Mouse (Mus musculus) stomach, adult 2 months (tissue): ENCODE data around the gene Anxa11. TPM values are rescaled to one million over a fixed set of nuclear protein-coding genes. Genes with fewer than 3 reads are reported as not detected.

Experiments
- polyA plus RNA-seq: library from polyadenylated mRNA; depleted of rRNA; stranded (reverse); fragments of >200 nt; gene quantifications from 2 replicates; pipeline ENCODE4 v1.2.3, GENCODE M21; 2012; rRNA removed

Gene Anxa11
- polyA plus RNA-seq: 94.8 and 103 TPM in 2 replicates

DNA sequence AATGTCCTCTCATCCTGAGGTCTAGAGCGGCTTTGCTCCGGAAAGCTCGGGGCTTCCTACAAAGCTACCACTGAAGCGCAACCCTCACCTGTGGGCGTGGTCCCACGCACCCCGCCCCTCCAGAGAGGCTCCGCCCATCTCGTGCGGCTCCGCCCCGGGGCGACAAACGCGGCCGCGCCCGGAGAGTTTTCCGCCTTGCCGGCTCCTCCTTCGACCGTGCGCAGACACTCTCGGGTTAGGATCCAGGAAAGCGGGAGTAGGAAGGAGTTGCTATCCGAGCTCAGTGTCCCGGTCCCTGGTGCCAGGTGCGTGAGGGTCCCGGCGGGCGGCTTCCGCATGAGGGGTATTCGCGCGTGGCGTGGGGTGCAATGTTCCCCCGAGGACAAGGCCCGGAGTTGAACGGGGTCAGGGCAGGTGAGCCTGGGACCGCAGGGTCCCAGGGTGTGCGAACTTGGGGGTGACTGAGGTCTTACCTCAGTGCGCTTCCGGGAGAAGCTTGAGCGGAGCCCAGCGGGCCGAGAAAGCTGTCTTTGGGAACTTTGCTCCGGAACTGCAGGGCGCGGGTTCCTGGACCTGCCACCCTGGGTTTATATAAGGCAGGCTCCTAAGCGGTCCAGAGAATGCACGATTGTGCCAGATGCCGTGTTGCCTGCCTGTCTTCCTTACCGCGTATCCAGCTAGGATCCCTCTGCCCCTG lies at the start of gene Anxa11:
Anxa11 (plus strand) TSS at position 166 of the 697 bp plus-strand sequence.

DNA sequence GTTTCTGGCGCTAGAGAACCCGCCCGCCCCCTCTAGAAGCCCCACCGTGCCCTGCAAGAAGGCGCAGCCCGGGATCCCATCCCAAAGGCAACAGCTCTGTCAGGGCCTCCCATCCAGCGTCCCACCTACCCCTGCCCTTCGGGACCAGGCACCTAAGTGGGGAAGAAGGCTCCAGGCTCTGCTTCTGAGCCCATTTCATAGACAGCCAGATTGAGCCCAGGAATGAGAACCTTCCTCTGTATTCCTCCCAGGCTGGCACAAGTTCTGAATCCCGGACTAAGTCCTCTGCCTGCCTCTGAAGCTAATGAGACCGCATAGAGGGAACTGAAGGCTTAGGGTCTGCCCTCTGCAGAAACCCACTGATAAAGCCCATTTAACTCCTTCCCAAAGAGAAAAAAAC lies 61.0 kb downstream of the Anxa11 start, which contains the start of gene Plac9a:
Plac9a (minus strand) TSS at position 101 of the 400 bp plus-strand sequence.

DNA sequence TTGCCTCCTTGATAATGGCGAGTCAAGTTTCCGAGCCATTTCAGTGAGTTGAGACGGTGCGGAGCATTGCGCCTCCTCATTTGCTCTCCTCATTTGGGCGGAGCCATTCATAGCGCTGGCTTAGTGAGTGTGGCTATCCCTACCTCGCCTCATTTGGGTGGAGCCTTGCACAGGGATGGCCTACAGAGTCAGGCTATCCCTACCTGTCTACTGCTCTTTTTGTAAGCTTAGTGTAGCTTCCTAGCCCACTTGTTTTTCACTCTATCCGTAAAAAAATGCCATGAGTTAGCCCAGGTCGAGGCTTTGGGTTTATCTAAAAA lies 85.6 kb downstream of the Anxa11 start, which contains the start of gene Tmem254a:
Tmem254a (minus strand) TSS at position 111 of the 320 bp plus-strand sequence.

Other genes starting within 250 kb of the Anxa11 start
- gene Ppif, start 148.0 kb upstream of the Anxa11 start, polyA plus RNA-seq: 223 and 254 TPM in 2 replicates
- gene Zcchc24, start 73.1 kb upstream of the Anxa11 start, polyA plus RNA-seq: 9.1 and 11.6 TPM in 2 replicates
- 0.60 and 0.96 TPM in 2 replicates for gene Plac9a, start 60.9 kb downstream of the Anxa11 start, polyA plus RNA-seq
- gene Tmem254a, start 85.5 kb downstream of the Anxa11 start, polyA plus RNA-seq: 4.1 and 7.9 TPM in 2 replicates
- 0.05 TPM in 1 of 2 replicates, not detected in the other for gene Cphx1, start 96.1 kb downstream of the Anxa11 start, polyA plus RNA-seq
- 0.40 TPM in 1 of 2 replicates, not detected in the other for gene Duxbl1, start 136.4 kb downstream of the Anxa11 start, polyA plus RNA-seq
- gene Gm9780, start 200.6 kb downstream of the Anxa11 start, polyA plus RNA-seq: 150 and 263 TPM in 2 replicates
- gene Tmem254c, start 225.2 kb downstream of the Anxa11 start, polyA plus RNA-seq: 45.6 and 49.5 TPM in 2 replicates
- not detected in 2 replicates for gene Cphx2, start 239.4 kb downstream of the Anxa11 start, polyA plus RNA-seq
- not detected in 2 replicates for gene Cphx3, start 240.1 kb downstream of the Anxa11 start, polyA plus RNA-seq